Mouse (Mus musculus): ENCODE results near the gene Tubb1. TPM values are rescaled to one million over a fixed set of nuclear protein-coding genes. Genes with fewer than 3 reads are reported as not detected.

Tubb1 gene
- polyA plus RNA-seq, 1 experiment: not detected

DNA sequence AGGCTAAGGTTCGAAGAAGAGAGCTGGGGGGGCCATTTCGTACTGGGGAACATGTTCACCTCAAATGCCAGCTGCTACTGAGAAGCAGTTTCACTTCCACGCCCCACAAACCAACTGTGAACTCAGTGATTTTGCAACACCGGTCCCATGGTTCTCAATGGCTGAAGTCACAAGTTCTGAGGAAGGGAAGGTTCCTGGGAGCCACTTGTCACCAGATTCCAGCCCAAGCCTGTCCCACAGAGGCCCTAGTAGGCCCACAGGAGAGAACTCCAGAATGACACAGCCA, 12.9 kb upstream of the Tubb1 start:
- H3ac ChIP-seq (ENCODE audit: control insufficient read depth, insufficient read length): peak overlapping the region; percentile 4
- peak overlapping the region; percentile 66 for H3K4me3 ChIP-seq
- H3K4me2 ChIP-seq (ENCODE audit: low read depth): peak overlapping the region; percentile 92
- H3K79me2 ChIP-seq (ENCODE audit: control insufficient read depth, insufficient read depth): peaks cover 10% of the 10 kb centered on the region
- no peaks in the 10 kb centered on the region for H3K27me3 ChIP-seq (ENCODE audit: control insufficient read depth, insufficient read depth, insufficient read length)
- TF ChIP-seq POLR2AphosphoS2 (IDR thresholded peaks at IDR 0.05; ENCODE audit: insufficient read length, low read depth) (no peak), TCF12 (IDR thresholded peaks at IDR 0.05; ENCODE audit: insufficient read depth, poor library complexity, severe bottlenecking) (no peak), POLR2A (IDR thresholded peaks at IDR 0.05; ENCODE audit: insufficient read length, low read depth) (no peak), REST (IDR thresholded peaks at IDR 0.05; ENCODE audit: insufficient read depth, insufficient read length) (no peak), MYOD1 (IDR thresholded peaks at IDR 0.05; ENCODE audit: control insufficient read depth in 1 of 3, insufficient read length in 2 of 3, low read depth in 2 of 3) (no peak), E2F4 (IDR thresholded peaks at IDR 0.05; ENCODE audit: insufficient read depth) (no peak), CEBPB (IDR thresholded peaks at IDR 0.05; ENCODE audit: insufficient read depth, poor library complexity, severe bottlenecking) (no peak), MAX (IDR thresholded peaks at IDR 0.05; ENCODE audit: low read depth) (no peak), SRF (IDR thresholded peaks at IDR 0.05; ENCODE audit: control insufficient read depth, insufficient read length, low read depth) (no peak), USF1 (IDR thresholded peaks at IDR 0.05; ENCODE audit: low read depth) (no peak), TCF3 (IDR thresholded peaks at IDR 0.05; ENCODE audit: insufficient read length, low read depth) (no peak)
- H3K36me3 ChIP-seq (ENCODE audit: control insufficient read depth, insufficient read depth): no peaks in the 10 kb centered on the region

GRCm38 (mm10) chr2:174438181-174438580, 12.3 kb upstream of the Tubb1 start:
- H3ac ChIP-seq (ENCODE audit: control insufficient read depth, insufficient read length): peak overlapping the region; percentile 4
- no peaks in the 10 kb centered on the region for H3K27me3 ChIP-seq (ENCODE audit: control insufficient read depth, insufficient read depth, insufficient read length)
- H3K4me2 ChIP-seq (ENCODE audit: low read depth): peak overlapping the region; percentile 92
- TF ChIP-seq TCF3 (IDR thresholded peaks at IDR 0.05; ENCODE audit: insufficient read length, low read depth): no peak
- no peaks in the 10 kb centered on the region for H3K36me3 ChIP-seq (ENCODE audit: control insufficient read depth, insufficient read depth)
- peak overlapping the region; percentile 66 for H3K4me3 ChIP-seq
- peaks cover 10% of the 10 kb centered on the region for H3K79me2 ChIP-seq (ENCODE audit: control insufficient read depth, insufficient read depth)

DNA sequence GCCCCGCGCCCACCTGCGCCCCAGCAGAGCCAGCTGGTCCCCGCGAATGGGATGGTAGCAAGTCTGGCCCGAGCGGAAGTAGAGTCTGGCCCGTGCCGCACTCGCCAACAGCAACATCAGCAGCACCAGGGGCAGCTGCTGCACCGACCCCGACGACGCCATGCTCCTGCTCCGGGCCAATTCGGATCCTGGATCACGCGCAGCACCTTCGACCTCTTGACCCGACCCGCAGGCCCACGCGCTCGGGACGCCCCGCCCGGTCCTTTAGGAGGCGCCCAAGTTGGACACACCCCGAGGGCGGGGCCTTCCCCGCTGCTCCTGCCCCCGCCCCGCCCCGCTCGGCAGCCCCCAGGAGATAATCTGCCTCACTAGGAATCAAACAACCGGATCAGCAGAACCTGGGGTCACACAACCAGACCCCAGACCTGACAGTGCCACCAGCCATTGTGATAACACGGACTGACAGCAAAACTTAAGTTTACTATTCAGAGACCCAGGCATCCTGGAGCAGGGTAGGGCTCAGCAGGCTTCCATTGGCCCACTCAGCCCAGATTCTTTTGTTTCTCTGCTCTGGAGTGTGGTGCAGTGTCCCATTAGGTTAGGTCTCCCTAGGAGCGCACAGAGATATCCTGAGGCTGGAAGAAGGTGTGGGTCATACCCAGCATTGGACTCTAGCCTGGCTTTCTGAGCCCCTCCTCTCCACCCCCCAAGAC, 11.6 kb upstream of the Tubb1 start, which contains the start of gene Ctsz:
Gene Ctsz (minus strand): TSS at position 303 of the 713 bp plus-strand sequence.
- H3K36me3 ChIP-seq (ENCODE audit: control insufficient read depth, insufficient read depth): no peaks in the 10 kb centered on the region
- peak within 1 kb of the TSS; percentile 92 for H3K4me2 ChIP-seq (ENCODE audit: low read depth)
- H3K79me2 ChIP-seq (ENCODE audit: control insufficient read depth, insufficient read depth): peaks cover 10% of the 10 kb centered on the region
- peak within 1 kb of the TSS; percentile 4 for H3ac ChIP-seq (ENCODE audit: control insufficient read depth, insufficient read length)
- no peaks in the 10 kb centered on the region for H3K27me3 ChIP-seq (ENCODE audit: control insufficient read depth, insufficient read depth, insufficient read length)
- TF ChIP-seq CEBPB (IDR thresholded peaks at IDR 0.05; ENCODE audit: insufficient read depth, poor library complexity, severe bottlenecking) (no peak), TCF12 (IDR thresholded peaks at IDR 0.05; ENCODE audit: insufficient read depth, poor library complexity, severe bottlenecking) (no peak), REST (IDR thresholded peaks at IDR 0.05; ENCODE audit: insufficient read depth, insufficient read length) (no peak), SRF (IDR thresholded peaks at IDR 0.05; ENCODE audit: control insufficient read depth, insufficient read length, low read depth) (no peak), POLR2A (IDR thresholded peaks at IDR 0.05; ENCODE audit: insufficient read length, low read depth) (peak; percentile 90), MAX (IDR thresholded peaks at IDR 0.05; ENCODE audit: low read depth) (no peak), MYOG (IDR thresholded peaks at IDR 0.05; ENCODE audit: control insufficient read depth in 1 of 3, insufficient read depth in 1 of 3, insufficient read length in 2 of 3, low read depth in 2 of 3) (peak in 1 of 3 experiments; percentile 65), TCF3 (IDR thresholded peaks at IDR 0.05; ENCODE audit: insufficient read length, low read depth) (no peak), MYOD1 (IDR thresholded peaks at IDR 0.05; ENCODE audit: control insufficient read depth in 1 of 3, insufficient read length in 2 of 3, low read depth in 2 of 3) (peak in 1 of 3 experiments; percentile 55), USF1 (IDR thresholded peaks at IDR 0.05; ENCODE audit: low read depth) (no peak), E2F4 (IDR thresholded peaks at IDR 0.05; ENCODE audit: insufficient read depth) (no peak), POLR2AphosphoS2 (IDR thresholded peaks at IDR 0.05; ENCODE audit: insufficient read length, low read depth) (peak; percentile 84)
- peak within 1 kb of the TSS; percentile 66 for H3K4me3 ChIP-seq

DNA sequence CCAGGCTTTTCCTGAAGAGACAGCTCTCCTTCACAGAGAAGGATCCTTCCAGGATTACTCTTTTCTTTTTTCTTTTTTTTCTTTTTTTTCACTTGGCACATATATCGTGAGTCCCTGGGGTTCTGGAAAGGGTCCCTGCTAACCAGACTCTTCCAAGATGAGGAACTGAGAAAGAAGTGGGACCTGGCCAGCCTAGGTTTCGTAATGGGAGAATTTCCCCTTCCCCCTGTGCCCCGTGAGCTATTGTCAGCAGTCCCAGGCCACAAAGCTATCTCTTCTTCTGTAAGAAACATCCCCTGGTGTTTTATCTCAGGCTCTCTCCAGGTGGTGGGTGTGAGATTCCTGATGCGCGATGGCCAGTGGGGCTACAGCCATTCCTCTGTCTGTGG, 11.1 kb upstream of the Tubb1 start:
- peak overlapping the region; percentile 66 for H3K4me3 ChIP-seq
- TF ChIP-seq MYOG (IDR thresholded peaks at IDR 0.05; ENCODE audit: control insufficient read depth in 1 of 3, insufficient read depth in 1 of 3, insufficient read length in 2 of 3, low read depth in 2 of 3): no peak
- TF ChIP-seq E2F4 (IDR thresholded peaks at IDR 0.05; ENCODE audit: insufficient read depth): no peak
- no peak for TF ChIP-seq TCF12 (IDR thresholded peaks at IDR 0.05; ENCODE audit: insufficient read depth, poor library complexity, severe bottlenecking)
- no peak for TF ChIP-seq TCF3 (IDR thresholded peaks at IDR 0.05; ENCODE audit: insufficient read length, low read depth)
- no peak for TF ChIP-seq REST (IDR thresholded peaks at IDR 0.05; ENCODE audit: insufficient read depth, insufficient read length)

GRCm38 (mm10) chr2:174439961-174440360, 10.5 kb upstream of the Tubb1 start:
- H3K79me2 ChIP-seq (ENCODE audit: control insufficient read depth, insufficient read depth): peaks cover 10% of the 10 kb centered on the region
- H3K4me3 ChIP-seq: no peak overlapping the region
- TF ChIP-seq CEBPB (IDR thresholded peaks at IDR 0.05; ENCODE audit: insufficient read depth, poor library complexity, severe bottlenecking): no peak
- no peak for TF ChIP-seq USF1 (IDR thresholded peaks at IDR 0.05; ENCODE audit: low read depth)
- no peak for TF ChIP-seq E2F4 (IDR thresholded peaks at IDR 0.05; ENCODE audit: insufficient read depth)
- no peak for TF ChIP-seq REST (IDR thresholded peaks at IDR 0.05; ENCODE audit: insufficient read depth, insufficient read length)
- no peak for TF ChIP-seq MYOG (IDR thresholded peaks at IDR 0.05; ENCODE audit: control insufficient read depth in 1 of 3, insufficient read depth in 1 of 3, insufficient read length in 2 of 3, low read depth in 2 of 3)
- TF ChIP-seq TCF12 (IDR thresholded peaks at IDR 0.05; ENCODE audit: insufficient read depth, poor library complexity, severe bottlenecking): no peak
- TF ChIP-seq MYOD1 (IDR thresholded peaks at IDR 0.05; ENCODE audit: control insufficient read depth in 1 of 3, insufficient read length in 2 of 3, low read depth in 2 of 3): no peak
- no peak for TF ChIP-seq TCF3 (IDR thresholded peaks at IDR 0.05; ENCODE audit: insufficient read length, low read depth)
- TF ChIP-seq SRF (IDR thresholded peaks at IDR 0.05; ENCODE audit: control insufficient read depth, insufficient read length, low read depth): no peak
- no peak for TF ChIP-seq POLR2AphosphoS2 (IDR thresholded peaks at IDR 0.05; ENCODE audit: insufficient read length, low read depth)
- TF ChIP-seq MAX (IDR thresholded peaks at IDR 0.05; ENCODE audit: low read depth): no peak
- TF ChIP-seq POLR2A (IDR thresholded peaks at IDR 0.05; ENCODE audit: insufficient read length, low read depth): no peak
- no peaks in the 10 kb centered on the region for H3K27me3 ChIP-seq (ENCODE audit: control insufficient read depth, insufficient read depth, insufficient read length)
- no peaks in the 10 kb centered on the region for H3K36me3 ChIP-seq (ENCODE audit: control insufficient read depth, insufficient read depth)
- H3K4me2 ChIP-seq (ENCODE audit: low read depth): no peak overlapping the region
- no peak overlapping the region for H3ac ChIP-seq (ENCODE audit: control insufficient read depth, insufficient read length)

More for the DNA sequence above, 11.1 kb upstream of the Tubb1 start:
- peaks cover 10% of the 10 kb centered on the region for H3K79me2 ChIP-seq (ENCODE audit: control insufficient read depth, insufficient read depth)
- no peaks in the 10 kb centered on the region for H3K27me3 ChIP-seq (ENCODE audit: control insufficient read depth, insufficient read depth, insufficient read length)
- no peaks in the 10 kb centered on the region for H3K36me3 ChIP-seq (ENCODE audit: control insufficient read depth, insufficient read depth)
- H3K4me2 ChIP-seq (ENCODE audit: low read depth): peak overlapping the region; percentile 90
- no peak overlapping the region for H3ac ChIP-seq (ENCODE audit: control insufficient read depth, insufficient read length)

Data from myocyte (in vitro differentiated cells).